Mouse (Mus musculus): Measurements from ENCODE around the gene Brd7.

DNA sequence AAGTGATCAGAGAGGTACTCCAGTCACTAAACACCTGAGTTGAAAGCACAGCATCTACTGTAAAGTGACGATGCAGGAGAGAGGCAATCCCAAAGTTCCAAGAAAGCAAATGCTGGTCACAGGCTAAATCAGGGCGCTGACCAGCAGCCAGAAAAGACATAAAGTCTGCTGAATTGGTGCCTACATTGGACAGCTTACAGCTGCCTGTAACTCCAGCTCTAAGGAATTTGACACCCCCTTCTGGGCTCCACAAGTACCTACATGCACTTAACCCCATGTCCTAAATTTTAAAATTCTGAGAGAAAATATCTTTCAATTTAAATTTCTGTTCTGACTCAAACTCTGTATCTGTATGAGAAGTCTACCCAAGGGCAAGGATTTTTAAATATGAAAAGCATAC is 2.0 kb downstream of the Brd7 start:
- TF ChIP-seq POLR2A (IDR thresholded peaks at IDR 0.05; ENCODE audit: borderline replicate concordance, extremely low read depth, low read depth, low read length) (no peak), CTCF (IDR thresholded peaks at IDR 0.05; ENCODE audit: insufficient read depth, low read length) (no peak)
